Mouse (Mus musculus) bone marrow macrophage, adult 2 months (primary cell): ENCODE data around the gene Pip5k1b.

Experiments used
- CTCF ChIP-seq: IDR thresholded peaks from 2 replicates; pipeline ENCODE4 v1.5.1; 2012; ENCODE audit warnings: low read depth, mild to moderate bottlenecking, low read length, moderate library complexity
- POLR2A ChIP-seq: IDR thresholded peaks from 2 replicates; pipeline ENCODE4 v1.6.1; 2012; ENCODE audit warnings: mild to moderate bottlenecking, low read depth, low read length, borderline replicate concordance

- TF ChIP-seq POLR2A (no peak), CTCF (no peak)
Observed at GRCm38 (mm10) chr19:24551196-24551954, 4.3 kb downstream of the Pip5k1b start.
